Mouse (Mus musculus) G1E (cell line): ENCODE measurements at regions not wholly inside any gene's neighbourhood (a gene's known extent, or its start where the extent isn't known, plus 50 kb on each side); places are given as distances from the start of the nearest gene placed in this dataset.

Experiments
- CTCF ChIP-seq: IDR thresholded peaks from 2 replicates; pipeline ENCODE4 v1.5.1; 2012; ENCODE audit warnings: low read depth, low read length, inconsistent platforms, mixed read lengths
- GATA1 ChIP-seq: IDR thresholded peaks from 2 replicates; pipeline ENCODE4 v1.6.1; 2012; ENCODE audit warnings: borderline replicate concordance, low read length, inconsistent platforms, mixed read lengths
- GATA2 ChIP-seq: IDR thresholded peaks from 2 replicates; pipeline ENCODE4 v1.6.1; 2012; ENCODE audit warnings: low read depth, low read length, inconsistent platforms, borderline replicate concordance
- POLR2AphosphoS5 ChIP-seq: IDR thresholded peaks from 2 replicates; pipeline ENCODE4 v1.6.1; 2012; ENCODE audit warnings: low read depth, low read length, inconsistent platforms; ENCODE audit not compliant: insufficient replicate concordance

DNA sequence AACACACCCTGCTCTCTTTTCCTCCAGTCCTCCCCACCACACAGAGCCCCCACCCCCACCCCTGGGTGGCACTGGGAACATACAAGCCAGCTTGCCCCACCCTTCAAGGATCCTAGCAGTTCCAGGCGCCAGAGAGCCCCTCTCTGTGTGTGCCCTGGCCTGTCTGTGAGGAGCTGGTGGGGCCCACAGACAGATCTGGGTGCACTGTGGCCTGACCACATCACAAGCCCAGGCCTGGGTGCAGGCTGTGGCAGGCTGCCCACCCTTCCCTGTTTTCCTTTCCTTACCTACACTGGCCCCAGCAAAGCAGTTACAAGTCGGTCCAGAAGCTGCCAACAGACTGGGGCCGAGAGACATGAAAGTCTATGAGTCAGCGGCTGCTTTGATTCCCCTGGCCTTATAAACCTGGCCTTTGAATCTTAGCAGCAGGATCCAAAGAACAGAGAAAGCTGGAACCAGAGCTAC, 74.8 kb upstream of the Spred2 start:
- TF ChIP-seq CTCF (no peak), GATA1 (no peak), GATA2 (no peak), POLR2AphosphoS5 (no peak)
